Mouse (Mus musculus): ENCODE data around the gene Fgf18. TPM values are rescaled to one million over a fixed set of nuclear protein-coding genes. Genes with fewer than 3 reads are reported as not detected.

Gene Fgf18
- total RNA-seq, 2 experiments from 2014 or later = 7.3 to 9.3 TPM

DNA sequence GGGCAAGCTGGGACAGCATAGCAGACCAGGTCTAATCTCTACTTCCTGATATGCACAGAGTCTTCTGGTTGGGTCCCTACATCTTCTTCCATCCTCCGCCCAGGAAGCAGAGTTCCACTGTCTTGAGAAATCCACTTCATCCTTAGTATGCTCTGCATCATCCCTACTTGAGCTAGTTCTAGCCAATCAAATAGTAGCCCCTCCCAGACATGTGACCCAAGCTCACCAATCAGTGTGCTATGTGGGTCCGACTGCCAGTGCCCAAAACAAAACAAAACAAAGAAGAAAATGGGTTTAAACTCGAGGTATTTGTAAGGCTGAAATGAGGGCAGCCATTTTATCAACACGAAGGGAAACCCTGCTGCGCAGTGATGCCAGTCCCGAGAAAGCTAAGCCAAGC, 28.7 kb downstream of the Fgf18 start:
- no peak for DNase-seq

DNA sequence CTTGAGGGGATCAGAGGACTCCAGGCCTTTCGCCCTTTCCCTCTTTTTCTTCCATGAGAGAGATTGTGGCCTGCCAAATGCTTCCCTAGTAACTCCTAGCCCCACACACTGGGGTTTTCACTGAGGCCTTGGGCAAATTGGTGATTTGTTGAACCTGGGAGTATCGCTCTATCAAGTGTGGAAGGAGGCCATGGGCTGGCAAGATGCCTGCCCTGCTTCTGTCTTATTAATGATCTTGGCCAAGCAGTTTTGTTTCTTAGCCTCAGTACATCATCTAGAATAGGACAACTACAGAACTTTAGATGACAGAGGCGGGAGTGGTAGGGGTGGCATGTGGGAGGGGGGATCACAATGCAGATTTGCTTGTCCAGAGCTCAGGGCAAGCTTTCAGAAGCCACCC, 31.4 kb downstream of the Fgf18 start:
- no peak for DNase-seq

DNA sequence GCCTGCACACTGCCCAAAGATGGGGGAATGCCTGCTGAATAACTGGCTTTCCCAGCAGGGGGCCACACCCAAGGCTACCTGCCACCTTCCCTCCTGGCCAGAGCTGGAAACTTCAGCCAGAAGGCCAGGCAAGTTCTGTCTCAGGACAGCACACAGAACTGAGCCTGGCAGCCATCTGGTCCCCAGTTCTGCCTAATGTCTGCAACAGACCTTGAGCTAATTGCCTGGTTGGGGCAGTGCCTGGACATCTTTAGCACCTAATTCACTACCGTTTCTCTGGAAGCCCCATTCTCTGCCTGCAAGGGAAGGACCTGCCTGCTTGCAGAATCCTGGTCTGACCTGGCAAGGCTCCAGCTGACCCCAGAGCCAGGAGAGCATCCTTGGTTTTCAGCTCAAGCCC, 34.8 kb downstream of the Fgf18 start:
- no peak for DNase-seq

DNA sequence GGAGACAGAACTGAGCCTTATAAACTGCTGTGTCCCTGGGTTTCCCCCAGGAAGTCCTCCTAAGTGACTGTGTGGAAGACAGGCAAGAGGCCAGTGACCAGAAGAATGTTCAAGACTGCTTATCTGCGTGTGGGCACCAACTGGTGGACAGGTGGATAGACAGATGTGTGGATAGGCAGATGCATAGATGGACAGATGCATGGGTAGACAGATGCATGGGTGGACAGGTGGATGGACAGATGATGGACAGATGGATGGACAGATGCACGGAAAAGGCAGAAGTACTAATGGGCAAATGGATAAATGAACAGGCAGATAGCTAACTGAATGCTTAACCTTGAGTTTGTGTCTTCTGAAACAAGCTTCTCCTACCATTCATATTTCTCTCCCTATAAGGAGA, 37.1 kb downstream of the Fgf18 start:
- no peak for DNase-seq

DNA sequence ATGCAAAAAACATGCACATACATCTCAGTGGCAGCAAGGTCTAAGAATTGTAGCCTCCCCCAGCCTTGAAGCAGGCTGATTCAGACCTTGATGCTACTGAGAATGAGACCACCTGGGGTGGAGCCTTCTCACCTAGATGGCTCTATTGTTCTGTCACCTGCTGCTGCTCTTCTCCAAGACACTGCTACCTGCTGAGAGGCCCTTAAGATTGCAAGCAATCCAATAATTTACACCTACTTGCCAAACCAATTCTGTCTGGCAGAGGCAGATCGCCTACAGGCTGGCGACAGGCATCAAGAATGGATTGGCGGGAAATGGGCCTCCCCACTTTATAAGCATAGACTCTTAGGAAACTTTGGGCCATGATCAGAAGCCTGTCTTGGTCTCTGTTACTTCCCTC, 39.7 kb downstream of the Fgf18 start:
- DNase-seq = no peak

DNA sequence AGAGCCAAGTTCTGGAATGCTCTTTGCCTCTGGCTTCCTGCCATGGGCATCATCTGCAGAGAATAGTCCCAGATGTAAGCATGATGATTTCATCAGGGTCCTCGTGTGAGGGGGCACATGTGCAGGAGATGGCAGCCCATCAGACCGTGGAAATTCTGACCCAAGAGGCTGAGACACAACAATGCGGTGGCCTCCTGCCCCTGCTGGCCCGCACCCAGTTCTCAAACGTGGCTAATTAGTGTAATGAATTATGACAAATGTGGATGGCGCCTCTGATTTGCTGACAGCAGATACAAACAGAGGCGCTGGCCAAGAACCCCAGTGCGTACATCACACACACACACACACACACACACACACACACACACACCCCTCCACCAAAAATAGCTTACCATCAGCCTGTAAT, 42.3 kb downstream of the Fgf18 start:
- no peak for DNase-seq

DNA sequence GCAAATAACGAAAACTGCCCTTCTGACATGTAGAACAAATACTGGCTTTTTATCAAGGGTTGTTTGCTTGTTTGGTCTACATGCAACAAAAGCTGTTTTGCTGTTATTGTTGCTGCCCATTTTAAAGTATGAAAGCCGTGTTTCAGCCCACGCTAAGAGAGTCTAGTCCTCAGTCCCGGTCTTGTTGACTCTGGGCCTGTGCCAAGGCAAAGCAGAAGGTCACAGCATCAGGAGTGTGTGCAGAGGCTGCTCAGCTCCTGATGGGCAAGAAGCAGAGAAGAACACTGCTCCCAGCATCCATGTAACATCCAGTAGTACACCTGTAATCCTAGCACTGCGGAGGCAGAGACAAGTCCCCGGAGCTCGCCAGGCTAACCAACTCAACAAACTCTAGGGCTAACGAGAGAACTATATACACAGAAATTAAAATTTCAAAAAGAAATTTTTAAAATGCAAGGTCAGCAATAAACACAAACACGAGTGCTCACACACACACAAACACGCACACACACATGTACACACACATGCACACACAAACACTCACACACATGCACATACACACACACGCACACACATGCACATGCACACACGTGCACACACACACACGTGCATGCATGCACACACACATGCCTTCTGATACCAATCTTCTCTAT, 43.8 kb downstream of the Fgf18 start:
- DNase-seq = no peak

DNA sequence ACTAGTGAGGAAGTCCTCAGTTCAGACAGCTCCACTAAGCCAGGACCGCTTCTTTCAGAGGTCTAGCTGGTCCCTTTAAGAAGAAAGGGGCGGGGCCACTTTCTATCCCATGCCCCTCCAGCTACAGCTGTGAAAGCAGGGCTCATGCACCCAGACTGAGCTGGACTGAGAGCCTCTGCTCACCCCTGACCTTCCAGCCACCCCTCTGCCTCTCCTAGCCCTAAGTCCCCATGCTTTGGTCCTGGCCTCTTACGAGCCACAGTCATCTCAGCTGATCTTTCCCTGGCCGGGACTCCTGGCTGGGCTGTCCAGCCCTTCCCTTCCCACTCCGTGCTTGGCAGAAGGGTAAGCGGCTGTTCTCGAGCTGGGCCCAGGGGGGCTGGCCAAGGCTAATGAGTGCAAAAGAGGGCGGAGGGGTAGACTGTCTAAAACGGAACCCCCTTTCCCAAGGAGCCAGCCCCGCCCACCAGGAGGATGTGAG, 47.1 kb downstream of the Fgf18 start:
- DNase-seq = peak; percentile 52

DNA sequence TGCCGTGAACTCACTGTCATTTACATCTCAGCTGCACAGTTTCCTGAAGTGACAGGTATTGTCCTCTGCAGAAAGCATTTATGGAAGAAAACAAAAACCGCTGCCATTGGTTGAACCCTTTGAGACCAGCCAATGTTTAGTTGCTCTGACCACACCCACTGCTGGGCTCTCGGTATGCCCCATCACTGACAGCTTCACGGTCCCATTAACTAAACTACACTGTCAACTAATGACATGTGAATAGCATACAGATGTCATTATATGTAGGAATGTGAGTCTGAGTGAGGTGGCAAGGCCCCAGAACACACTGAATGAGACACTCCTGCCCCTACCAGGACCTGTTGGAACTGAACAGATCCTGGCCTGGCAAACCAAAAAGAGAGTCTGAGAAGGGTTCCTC, 47.8 kb downstream of the Fgf18 start:
- DNase-seq = no peak

DNA sequence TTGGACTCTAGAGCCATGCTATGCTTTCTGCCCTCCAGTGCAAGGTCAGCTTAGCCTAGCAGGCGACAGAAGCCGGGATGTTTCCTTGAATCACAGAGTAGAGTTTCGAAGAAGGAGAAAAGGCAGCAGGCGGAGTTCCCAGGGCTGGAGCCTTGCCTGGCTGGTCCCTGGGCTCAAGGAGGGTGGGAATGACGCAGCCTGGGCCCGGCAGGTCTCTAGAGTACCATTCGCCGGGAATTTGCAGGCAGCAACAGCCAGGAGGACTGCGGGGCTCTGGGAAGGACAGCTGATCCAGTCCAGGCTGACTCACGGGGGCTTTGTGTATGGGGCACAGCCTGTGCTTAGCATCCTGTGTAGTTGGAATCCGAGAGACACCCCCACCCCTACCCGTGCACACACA, 48.8 kb downstream of the Fgf18 start:
- peak; percentile 70 for DNase-seq

DNA sequence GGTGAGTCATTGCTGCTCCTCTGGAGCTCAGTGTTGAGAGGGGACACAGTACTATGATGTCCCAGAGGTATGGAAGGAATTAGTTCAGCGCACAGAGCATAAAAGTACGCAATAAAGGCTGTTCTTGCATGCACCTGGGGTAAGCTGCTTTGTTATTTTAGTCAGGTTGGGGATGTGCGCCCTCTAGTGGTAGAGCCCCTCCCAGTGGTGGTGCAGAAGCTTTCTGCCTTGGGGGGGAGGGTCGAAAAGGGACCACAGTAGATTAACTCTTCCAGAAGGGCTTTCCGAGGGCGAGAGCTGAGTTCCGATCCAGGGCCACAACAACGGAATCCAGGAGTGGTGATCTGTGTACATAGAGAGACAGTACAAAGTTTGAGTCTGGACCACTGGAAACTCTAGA, 49.3 kb downstream of the Fgf18 start:
- DNase-seq = peak; percentile 62

DNA sequence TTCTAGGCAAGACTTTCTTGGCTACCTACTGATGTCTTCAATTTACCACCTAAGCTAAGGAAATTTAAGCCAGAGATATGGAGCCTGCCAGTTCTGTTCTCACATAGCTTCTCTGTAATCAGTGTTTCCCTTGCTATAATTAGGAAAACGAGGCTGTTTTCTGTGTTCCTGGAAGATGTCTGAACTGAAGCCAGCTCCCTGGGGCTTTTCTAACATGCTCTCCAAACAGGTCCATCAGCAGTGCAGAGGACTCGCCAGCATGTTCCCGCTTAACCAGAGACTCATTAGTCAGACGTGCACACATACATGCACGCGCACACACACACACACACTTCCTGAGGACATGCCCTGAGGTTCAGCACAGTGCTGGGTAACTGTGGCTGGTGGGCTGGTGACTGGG, 57.3 kb downstream of the Fgf18 start:
- DNase-seq = no peak

DNA sequence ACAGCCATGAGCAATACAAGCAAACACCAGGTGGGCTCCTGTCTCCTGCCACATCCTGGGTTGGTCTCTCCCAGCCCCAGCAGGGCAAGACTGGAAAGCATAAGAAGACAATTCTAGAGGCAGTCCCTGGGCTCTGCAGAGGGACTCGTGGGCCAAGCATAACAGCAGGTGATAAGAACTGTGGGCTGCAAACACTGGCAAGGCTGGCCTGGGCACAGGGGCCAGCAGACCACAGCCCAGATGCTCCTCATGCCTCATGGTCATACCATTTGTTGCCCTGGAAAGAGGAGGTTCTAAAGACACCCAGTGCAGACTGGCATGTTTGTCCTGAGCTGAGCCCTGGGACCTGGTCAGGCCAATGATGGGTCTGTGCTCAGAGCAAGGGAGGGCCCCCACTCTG, 59.0 kb downstream of the Fgf18 start:
- DNase-seq = no peak

DNA sequence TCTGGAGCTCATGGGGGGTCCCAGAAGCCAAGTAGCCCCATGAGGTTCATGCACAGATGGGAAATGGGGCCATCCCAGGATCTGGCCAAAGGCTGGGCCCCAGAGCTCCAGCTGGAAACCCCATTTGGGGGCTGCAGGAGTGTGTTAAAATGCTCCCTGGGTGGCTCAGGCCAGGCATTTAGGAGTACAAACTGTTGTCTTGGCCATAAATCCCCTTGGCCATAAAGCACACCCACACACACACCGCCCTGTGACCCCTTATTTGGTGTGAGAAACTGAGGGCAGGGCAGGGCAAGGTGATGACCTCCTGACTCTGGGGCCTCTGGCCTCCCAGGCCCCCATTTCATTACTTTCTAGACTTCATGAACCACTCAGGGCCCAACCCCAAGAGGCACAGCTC, 61.2 kb downstream of the Fgf18 start:
- no peak for DNase-seq

DNA sequence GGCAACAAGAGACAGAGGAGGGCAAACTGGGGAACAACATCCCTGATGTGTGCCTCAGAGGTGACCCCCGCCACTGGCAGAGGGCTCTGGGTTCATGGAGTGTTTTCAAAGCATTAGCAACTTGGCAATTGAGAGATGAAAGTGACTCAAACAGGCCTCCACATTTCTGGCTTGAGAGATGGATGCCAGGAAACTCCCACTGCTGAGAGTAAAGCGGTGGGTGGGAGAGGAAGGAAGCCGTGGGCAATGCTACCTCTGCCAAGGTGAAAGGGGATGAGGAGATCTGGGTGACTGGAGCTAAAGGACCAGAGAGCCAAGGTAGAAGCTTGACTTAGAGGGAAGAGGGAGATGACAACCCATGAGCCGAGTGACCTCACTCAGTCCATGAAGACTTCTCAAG, 61.7 kb downstream of the Fgf18 start:
- DNase-seq = no peak

DNA sequence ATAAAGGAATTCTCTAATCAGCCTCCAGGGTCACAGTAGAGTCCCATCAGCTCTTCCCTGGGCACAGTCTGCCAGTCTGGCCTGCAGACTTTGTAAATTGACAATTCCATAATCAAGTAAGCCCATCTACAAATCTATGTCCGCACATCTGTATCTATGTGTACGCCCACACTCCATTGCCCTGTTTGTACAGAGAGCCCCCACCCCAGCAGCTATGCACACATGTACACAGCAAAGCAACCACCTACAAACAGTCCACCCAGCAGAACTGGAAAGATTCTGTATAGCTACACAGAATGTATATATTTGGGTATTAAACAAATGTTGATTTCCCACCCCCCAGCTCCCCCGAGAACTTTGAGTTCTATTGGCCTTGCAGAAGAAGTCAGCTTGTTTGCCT, 62.1 kb downstream of the Fgf18 start:
- DNase-seq = no peak

DNA sequence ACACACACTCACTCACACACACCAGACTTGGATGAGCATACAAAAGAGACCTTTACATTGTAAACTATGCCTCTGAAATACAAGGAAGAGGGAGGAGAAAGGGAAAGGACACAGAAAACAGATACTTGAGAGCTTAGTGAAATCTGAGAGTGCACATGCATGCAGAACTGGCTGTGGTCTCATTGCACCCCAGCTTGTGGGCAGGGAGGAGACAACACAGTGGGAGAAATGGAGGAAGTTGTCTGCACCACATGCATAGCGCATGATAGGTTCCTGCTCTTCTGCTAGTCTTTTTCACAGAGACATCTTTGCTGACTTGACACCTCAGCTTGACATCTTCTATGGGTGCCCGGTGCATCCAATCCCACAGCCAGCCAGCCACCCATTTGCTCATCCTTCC, 63.2 kb downstream of the Fgf18 start:
- no peak for DNase-seq

DNA sequence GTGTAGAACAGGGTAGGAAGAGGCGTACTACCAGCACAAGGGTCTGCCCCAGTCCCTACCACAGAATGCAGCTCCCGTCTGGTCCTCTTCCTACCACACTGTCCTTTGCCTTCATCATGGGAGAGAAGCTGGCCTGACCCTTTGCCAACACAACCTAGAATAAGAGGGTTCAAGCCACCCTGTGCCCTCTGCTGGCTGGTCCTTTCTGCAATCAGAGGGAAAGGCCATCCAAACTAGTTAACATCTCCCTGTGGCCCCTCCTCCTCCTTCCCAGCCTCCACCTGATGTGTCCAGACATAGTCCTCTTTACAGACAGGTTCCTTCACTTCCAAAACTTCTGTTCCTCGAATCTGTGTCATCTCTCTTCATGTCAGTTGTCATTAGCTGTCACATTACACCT, 66.0 kb downstream of the Fgf18 start:
- DNase-seq = no peak

DNA sequence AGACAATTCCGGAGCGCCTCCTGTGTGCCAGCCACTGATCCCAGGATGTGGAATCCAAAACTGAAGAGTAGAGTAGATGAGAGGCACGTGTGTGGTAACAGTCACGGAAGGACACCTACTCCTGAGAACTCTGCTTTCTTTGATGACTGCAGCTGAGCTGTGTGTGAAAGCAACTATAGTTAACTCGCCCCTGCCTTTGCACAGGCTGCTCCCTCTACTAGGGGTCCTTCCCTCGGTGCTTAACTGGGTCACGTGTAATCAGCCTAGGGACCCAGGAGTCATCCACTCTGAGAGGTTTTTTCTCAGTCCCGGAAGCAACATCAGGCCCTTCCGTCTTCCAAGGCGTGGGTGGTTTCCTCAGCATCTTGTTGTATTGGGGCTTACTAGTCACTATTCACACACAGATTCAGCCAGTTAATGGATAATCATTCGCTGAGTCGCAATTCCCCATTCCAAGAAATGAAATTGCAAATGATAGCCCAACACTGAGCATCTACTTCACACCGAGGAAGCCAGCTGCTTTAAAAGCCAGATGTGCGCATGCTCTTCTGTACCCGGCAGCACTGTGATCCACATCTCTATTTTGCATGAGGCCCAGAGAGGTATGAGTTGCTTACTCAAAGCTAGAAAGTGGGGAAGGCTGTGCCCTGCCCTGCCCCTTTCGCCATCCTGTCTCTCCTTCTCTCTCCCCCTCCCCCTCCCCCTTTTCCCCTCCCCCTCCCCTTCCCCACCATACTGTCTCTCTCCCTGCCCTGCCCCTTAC, 67.0 kb downstream of the Fgf18 start:
- DNase-seq = no peak

DNA sequence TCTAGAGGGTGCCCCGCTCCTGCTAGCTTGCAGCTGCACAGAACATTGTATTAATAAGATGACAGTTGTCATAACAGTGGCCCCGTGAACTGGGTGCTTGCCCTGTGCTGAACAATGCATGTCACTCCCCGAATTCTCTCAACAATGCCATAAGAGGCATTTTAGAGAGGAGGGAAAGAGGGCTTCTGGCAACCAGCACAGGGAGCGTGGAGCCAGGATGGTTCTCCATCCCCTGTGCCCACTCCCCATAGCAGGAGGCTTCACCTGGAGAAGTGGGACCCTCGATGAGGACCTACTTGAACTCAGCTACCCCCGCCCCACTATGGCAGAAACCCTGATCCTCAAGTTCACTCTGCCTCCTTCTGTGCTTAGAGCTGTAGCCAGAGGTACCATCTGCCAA, 67.8 kb downstream of the Fgf18 start:
- DNase-seq = no peak

DNA sequence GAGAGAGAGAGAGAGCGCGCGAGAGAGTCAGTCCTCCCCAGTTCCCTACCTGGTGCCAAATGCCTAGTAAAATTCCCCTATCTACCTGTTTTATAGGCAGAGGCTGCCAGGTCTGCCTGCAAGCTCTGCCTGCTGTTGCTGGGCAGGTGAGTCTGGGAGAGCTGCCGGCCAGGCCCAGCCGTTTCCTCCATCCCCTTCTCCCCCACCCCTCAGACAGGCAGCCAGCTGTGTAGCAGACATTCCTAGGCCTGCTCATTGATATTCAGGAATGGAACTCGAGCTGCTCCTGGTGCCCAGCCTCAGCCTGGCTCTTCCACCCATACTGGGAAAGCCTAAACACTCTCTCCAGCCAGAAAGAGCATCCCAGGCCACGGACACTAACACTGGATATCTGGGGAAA, 69.2 kb downstream of the Fgf18 start:
- no peak for DNase-seq

DNA sequence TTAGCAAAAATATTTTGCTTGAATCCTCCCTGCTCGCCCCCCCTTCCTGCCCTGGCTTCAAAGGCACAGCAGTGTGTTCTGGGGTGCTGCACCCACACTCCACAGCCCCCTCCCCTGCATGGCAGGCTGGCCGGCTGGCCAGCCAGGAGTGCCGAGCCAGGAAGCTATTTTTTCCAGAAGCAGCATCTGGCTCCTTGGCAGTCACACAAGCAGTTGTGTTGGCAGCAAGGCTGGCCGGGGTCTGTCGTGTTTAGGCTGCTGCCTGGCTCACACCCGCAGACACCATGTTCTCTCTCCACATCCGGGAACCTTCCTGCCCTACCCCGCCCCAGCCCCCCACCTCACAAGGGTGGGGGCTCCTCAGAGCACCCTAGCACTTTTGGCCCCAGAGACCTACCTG, 71.9 kb downstream of the Fgf18 start:
- DNase-seq = peak; percentile 33

DNA sequence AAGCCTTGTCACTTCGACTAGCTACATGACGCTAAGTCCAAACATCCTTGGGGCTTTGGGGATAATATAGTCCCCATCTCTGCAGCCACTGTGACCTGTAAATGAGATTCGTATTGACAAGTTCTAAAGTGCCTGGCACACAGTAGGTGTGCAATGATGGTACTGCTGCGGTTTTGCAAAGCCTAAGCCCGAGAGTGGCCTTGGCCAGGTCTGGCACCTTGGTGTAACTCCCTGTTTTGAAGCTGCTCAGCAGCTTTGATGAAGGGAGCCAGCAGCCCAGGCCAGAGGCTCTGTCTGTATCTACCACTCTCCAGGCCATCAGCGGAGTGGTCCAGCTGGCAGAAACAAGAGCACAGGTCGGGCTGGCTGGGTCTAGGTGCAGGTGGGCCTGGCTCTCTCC, 72.7 kb downstream of the Fgf18 start:
- no peak for DNase-seq

DNA sequence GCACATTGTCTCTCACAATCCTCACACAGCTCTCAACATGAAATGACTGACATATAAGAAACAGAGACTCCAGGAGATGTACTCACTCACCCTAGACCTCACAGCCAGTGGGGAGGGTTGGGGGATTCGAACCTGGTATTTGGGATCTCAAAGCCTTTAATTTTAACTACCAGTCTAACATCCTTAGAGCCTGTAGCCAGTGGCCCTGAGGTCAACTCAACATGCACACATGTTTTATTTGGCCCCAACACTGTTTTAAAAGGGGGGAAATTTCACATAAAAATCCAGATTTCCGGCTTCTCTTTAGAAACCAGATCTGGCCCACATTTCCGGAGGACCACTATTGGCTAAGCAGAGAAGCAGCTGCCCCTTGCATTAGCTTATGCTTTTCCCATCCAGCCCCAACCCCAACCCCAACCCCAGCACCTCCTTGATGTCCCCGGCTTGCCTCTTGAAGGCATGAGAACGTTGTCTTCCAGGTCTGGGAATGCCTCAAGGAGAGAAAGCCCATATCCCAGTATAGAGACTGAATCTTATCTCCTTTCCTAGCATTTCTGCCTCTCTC, 75.8 kb downstream of the Fgf18 start:
- DNase-seq = no peak

Measured in gastrocnemius, postnatal 10 days (tissue).